Mouse (Mus musculus): ENCODE results near the gene Chd8.
A peak's percentile ranks its signal among the peaks of the same experiment; 100 is the strongest.
"Not testable (repeated sequence)": the region's sequence is repeated elsewhere in the genome, so short reads cannot be mapped to it uniquely, and the experiment has no call there.

The Chd8 gene

DNA sequence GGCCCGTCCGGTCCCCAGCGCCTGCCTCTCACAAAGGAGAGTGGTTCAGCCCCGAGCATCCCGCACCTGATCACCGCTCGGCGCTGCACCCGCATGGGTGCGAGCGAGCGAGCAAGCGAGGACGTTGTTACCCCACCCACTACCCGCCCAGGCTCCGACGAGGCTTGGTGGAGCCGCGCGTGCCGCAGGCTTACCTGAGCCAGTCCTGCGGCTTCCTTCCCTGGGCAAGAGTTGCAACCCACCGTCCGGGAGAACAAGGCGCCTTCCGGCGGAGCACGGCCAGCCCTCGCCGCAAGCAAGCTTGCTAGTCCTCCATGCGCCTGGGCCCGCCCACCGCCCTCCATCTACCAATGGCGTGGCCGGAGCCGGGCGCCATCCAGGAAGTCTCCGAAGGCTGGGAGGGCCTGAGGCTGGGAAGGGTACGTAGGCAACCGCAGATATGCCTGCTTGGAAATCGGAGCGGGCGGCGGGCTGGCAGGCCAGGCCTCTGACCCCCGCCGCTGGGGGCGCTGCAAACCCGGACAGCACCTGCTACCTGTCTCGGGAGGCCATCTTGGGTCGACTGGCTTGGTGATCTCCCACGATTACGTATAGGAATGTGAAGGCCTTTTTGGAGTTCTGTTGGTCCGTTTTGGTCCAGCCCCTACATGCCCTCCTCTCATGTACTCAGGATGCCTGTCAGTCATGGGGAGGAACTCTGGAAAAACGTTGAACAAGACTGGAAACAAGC, at the start of gene Chd8:
Chd8 (minus strand) TSS at position 297 of the 730 bp plus-strand sequence.
- DNase-seq: peak; percentile 99

DNA sequence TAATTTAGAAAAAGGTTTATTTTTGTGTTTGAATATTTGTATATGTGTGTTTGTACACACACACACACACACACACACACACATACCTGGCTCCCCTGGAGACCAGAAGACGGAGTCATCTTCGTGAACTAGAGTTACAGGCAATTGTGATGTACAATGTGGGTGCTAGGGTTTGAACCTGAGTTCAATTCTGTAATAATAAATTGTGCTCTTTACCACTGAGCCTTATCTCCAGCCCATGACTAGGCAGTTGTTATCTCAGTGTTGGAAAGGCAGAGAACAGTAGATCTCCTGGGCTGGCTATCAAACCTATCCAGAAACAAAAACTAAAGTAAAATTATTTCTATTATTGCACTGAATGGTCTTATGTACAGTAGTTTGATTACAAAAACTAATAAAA, 48.5 kb upstream of the Chd8 start:
- DNase-seq: no peak

- DNase-seq: peak; percentile 95
Measured at GRCm38 (mm10) chr14:52304644-52305271, 47.2 kb upstream of the Chd8 start, which contains the start of gene Mettl3. Gene Mettl3 (minus strand): TSS chr14:52305128.

DNA sequence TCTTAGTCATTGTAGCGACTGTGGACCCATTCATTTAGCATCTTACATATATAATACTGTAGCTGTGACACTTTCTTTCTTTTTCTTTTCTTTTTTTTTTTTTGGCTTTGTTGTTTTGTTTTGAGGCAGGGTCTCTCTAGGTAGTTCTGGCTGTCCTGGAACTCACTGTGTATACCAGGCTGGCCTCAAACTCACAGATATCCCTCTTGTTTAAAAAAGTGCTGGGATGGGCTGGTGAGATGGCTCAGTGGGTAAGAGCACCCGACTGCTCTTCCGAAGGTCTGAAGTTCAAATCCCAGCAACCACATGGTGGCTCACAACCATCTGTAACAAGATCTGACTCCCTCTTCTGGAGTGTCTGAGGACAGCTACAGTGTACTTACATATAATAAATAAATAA, 45.9 kb upstream of the Chd8 start:
- DNase-seq: not testable (repeated sequence)

GRCm38 (mm10) chr14:52295558-52296264, 38.1 kb upstream of the Chd8 start:
- no peak for DNase-seq

GRCm38 (mm10) chr14:52284191-52284590, 26.6 kb upstream of the Chd8 start:
- DNase-seq: no peak

DNA sequence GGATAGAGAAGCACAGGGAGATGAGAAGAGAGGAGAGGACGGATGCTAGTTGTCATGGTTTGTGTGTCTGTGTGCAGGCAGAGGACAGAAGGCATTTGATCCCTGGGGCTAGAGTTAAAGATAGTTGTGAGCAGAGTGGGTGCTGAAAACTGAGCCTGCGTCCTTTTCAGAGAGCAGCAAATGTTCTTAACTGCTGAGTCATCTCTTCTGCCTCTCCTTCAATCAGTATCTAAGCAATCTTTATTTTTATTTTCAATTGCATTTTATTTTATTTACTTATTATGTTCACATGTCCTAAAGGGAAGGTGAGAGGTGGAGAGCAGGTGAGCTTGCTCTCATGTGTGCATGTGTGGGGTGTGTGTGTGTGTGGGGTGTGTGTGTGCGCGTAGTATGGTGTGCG, 26.0 kb upstream of the Chd8 start:
- DNase-seq: no peak

GRCm38 (mm10) chr14:52279747-52280120, 22.2 kb upstream of the Chd8 start:
- DNase-seq: no peak

DNA sequence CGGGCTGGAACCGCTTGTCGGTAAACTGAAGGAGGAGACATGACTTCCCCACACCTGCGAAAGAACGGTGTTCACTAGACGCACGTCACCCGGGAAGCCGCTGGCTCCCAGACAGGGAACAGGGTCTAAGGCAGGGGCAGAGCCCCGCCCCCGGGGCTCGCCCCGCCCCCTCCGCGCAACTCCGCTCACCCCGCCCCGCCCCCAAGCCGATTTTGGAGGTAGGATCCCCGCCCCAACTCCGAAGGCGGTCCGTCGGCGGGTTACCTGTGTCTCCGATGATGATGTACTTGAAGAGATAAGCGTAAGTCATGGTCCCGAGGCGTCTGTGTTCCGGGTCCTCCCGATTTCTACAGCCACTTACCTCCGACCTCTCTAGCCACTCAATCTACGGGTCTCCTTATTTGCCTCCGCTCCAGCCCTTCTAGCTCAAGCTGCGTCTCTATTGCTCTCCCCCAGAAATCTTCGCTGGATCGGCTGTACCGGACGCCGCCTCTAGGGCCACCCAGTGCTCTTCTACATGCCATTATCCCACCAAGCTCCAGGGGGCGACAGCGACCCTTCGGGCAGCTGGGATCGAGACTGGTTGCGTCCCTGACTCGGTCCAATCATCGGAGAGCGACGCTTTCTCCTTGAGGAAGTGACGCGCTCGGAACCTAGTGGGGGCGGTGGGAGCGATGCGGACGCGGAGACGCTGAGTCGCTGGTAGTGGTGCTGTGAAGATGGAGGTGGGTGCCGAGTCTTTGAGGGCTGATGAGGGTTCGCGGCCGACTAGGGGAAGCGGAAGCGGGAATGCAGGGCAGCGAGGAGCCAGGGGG, 21.6 kb upstream of the Chd8 start, which contains the start of the genes Tox4 and Rab2b:
Tox4 (plus strand) TSS at position 215 of the 815 bp plus-strand sequence.
Rab2b (minus strand) TSS at position 614 of the 815 bp plus-strand sequence.
- DNase-seq: peak; percentile 98

DNA sequence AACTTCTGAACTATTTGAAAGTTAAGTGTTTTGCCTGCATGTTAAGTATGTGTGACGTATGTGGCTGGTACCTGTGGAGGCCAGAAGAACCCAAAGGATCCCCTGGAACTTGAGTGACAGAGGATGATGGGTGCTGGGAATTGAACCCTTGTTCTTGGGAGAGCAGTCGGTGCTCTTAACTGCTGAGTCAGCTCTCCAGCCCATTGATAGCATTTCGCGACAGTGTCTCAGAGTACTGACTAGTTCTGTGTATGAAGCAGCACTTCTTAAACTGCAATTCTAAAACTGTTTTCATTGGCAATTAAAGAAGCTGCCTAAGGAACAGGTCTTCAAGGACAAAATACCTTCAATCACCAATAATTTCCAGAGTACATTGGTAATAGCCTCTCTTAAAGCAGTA, 19.6 kb upstream of the Chd8 start:
- no peak for DNase-seq

GRCm38 (mm10) chr14:52272781-52273180, 15.2 kb upstream of the Chd8 start:
- no peak for DNase-seq

DNA sequence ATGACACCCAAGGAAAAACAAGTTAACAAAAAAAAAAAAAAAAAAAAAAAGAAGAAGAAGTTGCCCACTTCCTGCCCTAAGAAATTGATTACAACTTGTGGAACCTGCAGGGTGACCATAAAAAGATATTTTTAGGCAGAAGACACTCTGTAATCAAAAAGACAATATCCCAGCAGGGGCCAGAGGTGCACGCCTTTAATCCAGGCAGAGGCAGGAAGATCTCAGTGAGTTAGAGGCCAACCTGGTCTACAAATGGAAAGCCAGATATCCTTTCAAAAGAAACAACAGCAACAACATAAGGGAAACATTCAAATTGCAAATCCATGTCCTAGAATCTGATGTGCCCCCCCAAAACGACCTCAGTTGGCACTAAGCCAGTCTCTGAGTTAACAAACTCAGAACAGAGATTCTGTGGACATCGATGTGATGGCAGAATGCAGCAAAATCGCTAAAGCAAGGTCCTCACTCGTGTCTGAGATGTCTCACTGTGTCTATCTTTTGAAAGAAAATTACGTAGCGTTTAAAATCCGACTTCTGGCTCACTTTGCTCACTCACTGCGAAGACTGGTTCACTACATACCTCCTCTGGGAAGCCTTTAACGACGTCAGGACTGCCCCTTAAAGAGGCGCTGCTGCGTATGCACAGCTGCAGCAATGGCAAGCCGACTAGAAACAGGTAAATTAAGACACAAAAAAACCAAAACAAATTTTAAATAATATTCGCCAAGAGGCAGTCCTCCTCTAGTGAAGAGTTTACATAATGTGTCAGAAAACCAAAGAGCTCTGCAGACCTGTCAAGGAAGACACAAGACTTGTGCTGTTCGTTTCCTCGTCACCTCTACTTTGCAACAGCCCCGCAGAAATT, 1.0 kb downstream of the Chd8 start:
- DNase-seq: peak; percentile 18

GRCm38 (mm10) chr14:52246129-52246528, 11.5 kb downstream of the Chd8 start:
- DNase-seq: no peak

GRCm38 (mm10) chr14:52244690-52245042, 12.9 kb downstream of the Chd8 start:
- no peak for DNase-seq

- DNase-seq: peak; percentile 99
Measured at GRCm38 (mm10) chr14:52244041-52244689, 13.4 kb downstream of the Chd8 start.

- no peak for DNase-seq
Measured at GRCm38 (mm10) chr14:52236216-52236615, 21.4 kb downstream of the Chd8 start.

- no peak for DNase-seq
Measured at GRCm38 (mm10) chr14:52235165-52235564, 22.4 kb downstream of the Chd8 start.

- no peak for DNase-seq
Measured at GRCm38 (mm10) chr14:52232249-52232648, 25.3 kb downstream of the Chd8 start.

DNA sequence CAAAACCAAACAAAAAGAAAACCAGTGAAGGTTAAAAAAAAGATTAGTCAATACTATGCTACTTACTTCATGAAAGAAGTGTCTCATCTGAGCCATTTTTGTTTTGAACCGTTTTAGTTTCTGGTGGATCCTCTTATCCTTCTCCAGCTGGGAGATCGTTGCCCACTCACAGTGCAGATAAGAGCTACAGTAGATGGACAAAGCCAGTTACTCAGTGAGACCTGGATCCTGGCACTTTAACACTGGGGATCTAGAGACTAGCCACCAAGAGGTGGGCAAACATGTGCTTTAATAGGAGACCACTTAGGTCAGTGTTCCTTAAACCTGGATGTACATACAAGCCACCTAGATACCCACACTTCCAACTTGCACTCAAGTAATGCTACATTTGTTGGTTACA, 31.6 kb downstream of the Chd8 start:
- DNase-seq: no peak

GRCm38 (mm10) chr14:52217261-52217660, 40.3 kb downstream of the Chd8 start:
- DNase-seq: no peak

- DNase-seq: no peak
Measured at GRCm38 (mm10) chr14:52199412-52199811, 58.2 kb downstream of the Chd8 start.
